Mouse (Mus musculus) olfactory bulb, adult 2 months (tissue): ENCODE data around the gene Cd160.

ENCODE experiments used
- CTCF ChIP-seq: fragments of 200-500 bp; IDR thresholded peaks from 2 replicates; pipeline ENCODE4 v1.5.1; 2012; ENCODE audit warnings: low read depth, mild to moderate bottlenecking, low read length, moderate library complexity; ENCODE audit not compliant: insufficient read depth
- POLR2A ChIP-seq: fragments of 200-500 bp; IDR thresholded peaks from 2 replicates; pipeline ENCODE4 v1.6.1; 2012; ENCODE audit warnings: mild to moderate bottlenecking, low read depth, low read length, moderate library complexity; ENCODE audit not compliant: insufficient read depth

GRCm38 (mm10) chr3:96811232-96811631 is 17.9 kb downstream of the Cd160 start:
- TF ChIP-seq CTCF (no peak), POLR2A (no peak)
